Mouse (Mus musculus): Measurements from ENCODE around the gene Asb18. TPM values are rescaled to one million over a fixed set of nuclear protein-coding genes. Genes with fewer than 3 reads are reported as not detected.

Gene Asb18
- polyA plus RNA-seq, 1 experiment from 2014 or later = not detected

DNA sequence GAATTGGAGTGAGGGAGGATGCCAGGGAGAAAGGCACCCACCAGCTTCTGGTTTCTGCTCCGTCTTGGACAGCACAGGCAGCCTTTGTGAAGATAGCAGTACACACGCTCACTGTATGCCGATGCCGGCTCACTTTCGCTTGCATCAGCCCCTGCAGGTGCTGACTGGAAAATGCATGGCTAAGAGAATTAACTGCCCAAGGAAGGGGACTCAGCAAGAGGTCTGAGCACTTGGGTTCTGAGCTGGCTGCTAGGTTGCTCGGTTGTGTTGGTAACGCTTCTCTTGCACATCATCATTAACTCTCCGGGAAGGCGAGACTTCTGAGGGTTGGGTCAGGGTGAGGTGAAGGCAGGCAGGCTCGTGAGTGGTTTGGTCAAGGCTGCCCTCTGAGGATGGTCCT, 92.7 kb downstream of the Asb18 start:
- no peaks in the 10 kb centered on the region for H3K36me3 ChIP-seq (ENCODE audit: insufficient read depth, low read length)
- H3K27me3 ChIP-seq (ENCODE audit: insufficient read depth, low read length) = peaks cover 96% of the 10 kb centered on the region
- ATAC-seq (ENCODE audit: low FRiP score, low TSS enrichment) = no peak
- no peak overlapping the region for H3K4me2 ChIP-seq (replicated peaks; ENCODE audit: low read depth, low read length)
- H3K27ac ChIP-seq (ENCODE audit: low read length) = no peak overlapping the region
- WGBS = 3% methylated on average over 10 of the region's 10 CpGs
- no peak overlapping the region for H3K9ac ChIP-seq (replicated peaks; ENCODE audit: low read length)
- peaks cover 12% of the 10 kb centered on the region for H3K4me1 ChIP-seq (ENCODE audit: insufficient read depth, low read length)
- H3K4me3 ChIP-seq (ENCODE audit: low read length) = no peak overlapping the region
- H3K9me3 ChIP-seq (ENCODE audit: low read length) = no peaks in the 10 kb centered on the region

DNA sequence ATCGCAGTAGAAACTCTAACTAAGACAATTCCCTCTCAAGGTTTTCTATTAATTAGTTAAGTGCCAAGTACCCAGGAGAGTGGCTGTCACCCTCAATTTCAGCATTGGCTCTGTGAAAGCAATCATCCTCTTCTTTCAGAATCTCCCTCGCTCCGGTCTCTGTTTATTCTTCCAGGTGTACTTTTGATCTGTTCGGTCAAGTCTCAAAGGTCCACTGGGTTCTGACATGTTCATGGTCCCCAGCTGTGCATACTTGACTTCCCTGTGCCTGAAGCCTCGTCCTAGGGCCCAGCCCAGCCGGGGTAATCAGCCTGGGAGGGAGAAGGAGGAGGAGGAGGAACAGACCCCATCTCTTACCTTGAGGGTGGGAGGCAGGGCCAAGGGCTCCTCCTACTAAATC, 95.3 kb downstream of the Asb18 start:
- Histone ChIP-seq H3K27ac (ENCODE audit: low read length) (no peak overlapping the region), H3K27me3 (ENCODE audit: insufficient read depth, low read length) (peaks cover 70% of the 10 kb centered on the region)
- 40% methylated on average over 6 of the region's 6 CpGs for whole genome bisulfite sequencing

DNA sequence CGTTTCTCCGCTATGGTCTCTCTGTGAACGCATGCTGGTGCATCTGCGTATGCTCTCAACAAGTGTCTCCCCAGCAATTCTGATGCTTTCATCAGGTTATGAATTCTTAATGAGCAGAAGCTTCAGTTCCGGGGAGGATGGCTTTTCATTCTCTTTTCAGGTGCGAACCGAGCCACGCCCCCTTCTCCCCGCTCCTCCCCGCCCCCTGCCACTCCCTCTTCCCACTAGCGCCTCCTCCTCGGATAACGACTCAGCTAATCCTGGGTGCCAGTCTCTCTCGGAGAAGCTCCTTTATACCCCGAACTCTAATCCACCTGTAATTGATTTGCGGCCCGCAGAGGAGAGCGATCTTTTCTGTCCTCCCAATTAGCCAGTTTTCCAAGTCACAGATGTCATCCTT, 96.4 kb downstream of the Asb18 start:
- H3K4me2 ChIP-seq (replicated peaks; ENCODE audit: low read depth, low read length) = no peak overlapping the region
- no peak overlapping the region for H3K4me3 ChIP-seq (ENCODE audit: low read length)
- no peaks in the 10 kb centered on the region for H3K36me3 ChIP-seq (ENCODE audit: insufficient read depth, low read length)
- no peaks in the 10 kb centered on the region for H3K9me3 ChIP-seq (ENCODE audit: low read length)
- 31% methylated on average over 18 of the region's 18 CpGs for WGBS
- no peak overlapping the region for H3K9ac ChIP-seq (replicated peaks; ENCODE audit: low read length)
- H3K4me1 ChIP-seq (ENCODE audit: insufficient read depth, low read length) = peaks cover 5% of the 10 kb centered on the region; the same call in 1 of the 2 replicates
- H3K27ac ChIP-seq (ENCODE audit: low read length) = no peak overlapping the region
- H3K27me3 ChIP-seq (ENCODE audit: insufficient read depth, low read length) = peaks cover 60% of the 10 kb centered on the region
- ATAC-seq (ENCODE audit: low FRiP score, low TSS enrichment) = no peak

More for the DNA sequence above, 95.3 kb downstream of the Asb18 start:
- no peak overlapping the region for H3K9ac ChIP-seq (replicated peaks; ENCODE audit: low read length)
- no peak overlapping the region for H3K4me3 ChIP-seq (ENCODE audit: low read length)
- H3K36me3 ChIP-seq (ENCODE audit: insufficient read depth, low read length) = no peaks in the 10 kb centered on the region
- no peak overlapping the region for H3K4me2 ChIP-seq (replicated peaks; ENCODE audit: low read depth, low read length)
- H3K4me1 ChIP-seq (ENCODE audit: insufficient read depth, low read length) = peaks cover 10% of the 10 kb centered on the region
- no peaks in the 10 kb centered on the region for H3K9me3 ChIP-seq (ENCODE audit: low read length)
- no peak for ATAC-seq (ENCODE audit: low FRiP score, low TSS enrichment)

DNA sequence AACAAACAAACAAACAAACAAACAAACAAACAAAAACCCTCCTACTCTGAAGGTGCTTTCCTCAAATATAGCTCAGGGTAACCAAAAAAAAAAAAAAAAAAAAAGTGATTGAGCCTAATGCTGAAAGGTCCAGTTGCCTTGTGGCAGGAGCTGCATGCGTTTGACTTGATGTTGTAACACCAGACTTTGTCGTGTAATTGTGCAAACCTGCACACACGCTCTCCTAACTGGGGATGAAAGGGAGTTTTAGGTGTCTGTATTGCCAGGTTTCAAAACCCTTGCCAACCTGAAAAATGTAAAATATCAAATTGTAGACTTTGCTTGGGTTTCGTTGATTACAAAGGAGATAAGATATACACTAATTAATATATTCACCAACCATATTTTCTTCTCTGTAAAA, 100.9 kb downstream of the Asb18 start:
- 77% methylated on average over 4 of the region's 4 CpGs for WGBS
- no peaks in the 10 kb centered on the region for H3K4me1 ChIP-seq (ENCODE audit: insufficient read depth, low read length)
- H3K36me3 ChIP-seq (ENCODE audit: insufficient read depth, low read length) = no peaks in the 10 kb centered on the region
- no peaks in the 10 kb centered on the region for H3K9me3 ChIP-seq (ENCODE audit: low read length)
- H3K9ac ChIP-seq (replicated peaks; ENCODE audit: low read length) = no peak overlapping the region
- H3K4me3 ChIP-seq (ENCODE audit: low read length) = no peak overlapping the region
- peaks cover 15% of the 10 kb centered on the region for H3K27me3 ChIP-seq (ENCODE audit: insufficient read depth, low read length)
- H3K27ac ChIP-seq (ENCODE audit: low read length) = no peak overlapping the region
- no peak overlapping the region for H3K4me2 ChIP-seq (replicated peaks; ENCODE audit: low read depth, low read length)
- no peak for ATAC-seq (ENCODE audit: low FRiP score, low TSS enrichment)

DNA sequence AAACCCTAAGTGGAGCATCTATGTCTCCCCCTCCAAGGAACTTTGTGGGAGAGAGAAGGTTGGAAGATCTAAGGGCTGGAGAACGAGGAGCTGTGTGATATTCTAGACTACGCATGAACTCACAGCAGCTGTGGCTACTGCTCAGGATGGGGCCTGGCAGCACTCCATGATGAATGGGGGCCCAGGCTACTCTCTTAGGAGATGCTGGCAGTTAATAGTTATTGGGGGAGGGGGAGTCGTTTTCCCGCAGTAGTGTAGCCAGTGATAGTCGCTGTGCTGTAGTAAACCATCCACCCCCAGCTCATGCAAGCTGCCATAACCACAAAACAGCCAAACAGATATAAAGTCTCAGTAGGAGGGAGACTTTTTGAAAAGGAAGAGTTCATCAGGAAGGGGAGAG, 102.1 kb downstream of the Asb18 start:
- Histone ChIP-seq H3K36me3 (ENCODE audit: insufficient read depth, low read length) (no peaks in the 10 kb centered on the region), H3K27me3 (ENCODE audit: insufficient read depth, low read length) (peaks cover 3% of the 10 kb centered on the region), H3K4me1 (ENCODE audit: insufficient read depth, low read length) (no peaks in the 10 kb centered on the region), H3K9ac (replicated peaks; ENCODE audit: low read length) (no peak overlapping the region), H3K4me3 (ENCODE audit: low read length) (no peak overlapping the region), H3K9me3 (ENCODE audit: low read length) (no peaks in the 10 kb centered on the region), H3K27ac (ENCODE audit: low read length) (no peak overlapping the region), H3K4me2 (replicated peaks; ENCODE audit: low read depth, low read length) (no peak overlapping the region)
- 23% methylated on average over 5 of the region's 5 CpGs for WGBS
- ATAC-seq (ENCODE audit: low FRiP score, low TSS enrichment) = no peak

DNA sequence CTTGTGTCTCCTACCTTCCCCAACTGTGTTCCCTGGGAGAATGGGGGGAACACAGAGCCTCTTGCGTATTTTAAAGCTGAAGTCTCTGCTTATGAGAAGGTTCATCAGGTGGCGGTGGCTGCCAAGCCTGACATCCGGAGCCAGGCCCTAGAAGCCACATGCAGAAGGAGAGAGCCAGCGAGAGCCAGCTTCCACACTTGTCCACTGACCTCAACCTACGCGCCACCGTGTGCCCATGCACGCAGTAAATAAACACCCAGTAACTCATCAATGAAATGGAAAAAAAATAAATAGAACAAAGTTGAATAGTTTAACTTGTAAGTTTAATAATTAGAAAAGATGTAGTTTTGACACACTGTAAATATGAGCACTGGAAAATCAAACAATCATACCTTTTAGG, 104.7 kb downstream of the Asb18 start:
- no peak overlapping the region for H3K4me3 ChIP-seq (ENCODE audit: low read length)
- WGBS = 87% methylated on average over 8 of the region's 8 CpGs

DNA sequence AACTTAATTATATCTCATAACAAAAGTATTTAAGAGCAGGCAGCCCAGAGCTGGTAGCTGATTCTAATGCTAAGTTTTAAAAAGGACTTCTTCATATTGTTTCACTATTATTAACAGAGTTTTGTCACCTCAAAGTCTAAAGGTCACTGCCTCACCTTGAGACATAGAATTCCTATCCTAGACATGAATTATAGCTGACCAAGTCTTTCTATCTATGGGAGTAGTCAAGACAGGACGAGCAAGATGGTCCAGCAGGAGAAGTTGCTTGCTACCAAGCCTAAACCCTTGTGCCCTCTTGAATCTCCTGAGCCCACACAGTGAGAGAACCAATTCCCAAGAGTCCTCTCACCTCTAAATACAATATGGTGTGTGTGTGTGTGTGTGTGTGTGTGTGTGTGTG, 111.8 kb downstream of the Asb18 start:
- Histone ChIP-seq H3K9me3 (ENCODE audit: low read length) (peaks cover 7% of the 10 kb centered on the region; the same call in 1 of the 2 replicates), H3K9ac (replicated peaks; ENCODE audit: low read length) (no peak overlapping the region), H3K27ac (ENCODE audit: low read length) (no peak overlapping the region), H3K27me3 (ENCODE audit: insufficient read depth, low read length) (no peaks in the 10 kb centered on the region), H3K4me1 (ENCODE audit: insufficient read depth, low read length) (no peaks in the 10 kb centered on the region), H3K4me2 (replicated peaks; ENCODE audit: low read depth, low read length) (no peak overlapping the region), H3K4me3 (ENCODE audit: low read length) (no peak overlapping the region), H3K36me3 (ENCODE audit: insufficient read depth, low read length) (no peaks in the 10 kb centered on the region)
- 62% methylated on average over 1 of the region's 1 CpGs for WGBS
- no peak for ATAC-seq (ENCODE audit: low FRiP score, low TSS enrichment)

More for the DNA sequence above, 104.7 kb downstream of the Asb18 start:
- Histone ChIP-seq H3K4me2 (replicated peaks; ENCODE audit: low read depth, low read length) (no peak overlapping the region), H3K9me3 (ENCODE audit: low read length) (peaks cover 7% of the 10 kb centered on the region; the same call in 1 of the 2 replicates), H3K9ac (replicated peaks; ENCODE audit: low read length) (no peak overlapping the region), H3K27ac (ENCODE audit: low read length) (no peak overlapping the region), H3K27me3 (ENCODE audit: insufficient read depth, low read length) (no peaks in the 10 kb centered on the region), H3K36me3 (ENCODE audit: insufficient read depth, low read length) (no peaks in the 10 kb centered on the region), H3K4me1 (ENCODE audit: insufficient read depth, low read length) (no peaks in the 10 kb centered on the region)
- ATAC-seq (ENCODE audit: low FRiP score, low TSS enrichment) = no peak

DNA sequence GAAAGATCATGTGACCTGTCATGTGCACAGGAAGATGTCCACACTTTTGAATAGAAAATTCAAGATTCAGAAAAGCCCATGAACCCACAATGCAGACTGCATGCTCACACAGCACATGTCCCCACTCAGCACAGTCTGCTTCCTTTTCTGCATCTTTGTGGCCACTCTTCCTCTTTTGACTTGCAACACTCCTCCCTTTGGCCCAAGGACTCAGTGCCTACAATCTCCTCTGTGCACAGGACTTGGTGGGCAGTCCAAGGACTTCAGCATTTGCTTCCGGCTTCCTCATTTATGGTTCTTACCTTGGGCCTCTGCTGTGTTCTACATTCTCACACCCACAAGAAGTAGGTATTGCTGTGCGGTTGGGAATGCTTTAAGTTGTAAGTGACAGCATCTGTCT, 112.2 kb downstream of the Asb18 start:
- ATAC-seq (ENCODE audit: low FRiP score, low TSS enrichment) = no peak
- Histone ChIP-seq H3K27ac (ENCODE audit: low read length) (no peak overlapping the region), H3K4me2 (replicated peaks; ENCODE audit: low read depth, low read length) (no peak overlapping the region), H3K4me1 (ENCODE audit: insufficient read depth, low read length) (no peaks in the 10 kb centered on the region), H3K27me3 (ENCODE audit: insufficient read depth, low read length) (no peaks in the 10 kb centered on the region), H3K9ac (replicated peaks; ENCODE audit: low read length) (no peak overlapping the region), H3K9me3 (ENCODE audit: low read length) (peaks cover 7% of the 10 kb centered on the region; the same call in 1 of the 2 replicates), H3K4me3 (ENCODE audit: low read length) (no peak overlapping the region), H3K36me3 (ENCODE audit: insufficient read depth, low read length) (no peaks in the 10 kb centered on the region)
- WGBS = 82% methylated on average over 2 of the region's 2 CpGs

DNA sequence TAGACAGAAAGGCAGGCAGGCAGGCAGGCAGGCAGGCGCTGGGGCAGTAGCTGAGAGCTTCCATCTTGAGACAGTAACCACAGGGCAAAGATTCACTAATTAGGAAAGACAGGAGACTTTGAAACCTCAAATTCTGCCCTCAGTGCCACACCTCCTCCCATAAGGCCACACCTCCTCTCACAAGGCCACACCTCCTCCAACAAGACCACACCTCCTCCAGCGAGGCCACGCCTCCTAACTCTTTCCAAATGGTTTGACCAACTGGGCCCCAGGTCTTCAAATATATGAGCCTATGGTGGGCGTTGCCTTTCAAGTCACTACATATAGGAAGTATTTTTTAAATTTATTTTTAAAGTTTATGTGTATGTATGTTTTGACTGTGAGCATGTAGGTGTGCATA, 113.1 kb downstream of the Asb18 start:
- Histone ChIP-seq H3K4me1 (ENCODE audit: insufficient read depth, low read length) (no peaks in the 10 kb centered on the region), H3K9ac (replicated peaks; ENCODE audit: low read length) (no peak overlapping the region), H3K27ac (ENCODE audit: low read length) (no peak overlapping the region), H3K9me3 (ENCODE audit: low read length) (peaks cover 5% of the 10 kb centered on the region; the same call in 1 of the 2 replicates), H3K27me3 (ENCODE audit: insufficient read depth, low read length) (no peaks in the 10 kb centered on the region), H3K4me2 (replicated peaks; ENCODE audit: low read depth, low read length) (no peak overlapping the region), H3K4me3 (ENCODE audit: low read length) (no peak overlapping the region), H3K36me3 (ENCODE audit: insufficient read depth, low read length) (no peaks in the 10 kb centered on the region)
- WGBS = 83% methylated on average over 4 of the region's 4 CpGs
- no peak for ATAC-seq (ENCODE audit: low FRiP score, low TSS enrichment)

All from kidney, embryonic 16.5 days (tissue).